Mouse (Mus musculus) forebrain, embryonic 10.5 days (tissue): ENCODE data around the gene Dnah14. TPM values are rescaled to one million over a fixed set of nuclear protein-coding genes. Genes with fewer than 3 reads are reported as not detected.
A peak's percentile ranks its signal among the peaks of the same experiment; 100 is the strongest.

ENCODE experiments used
- DNase-seq: peaks from one replicate; pipeline ENCODE4 v3.0.0-alpha.2; 2017; ENCODE audit warnings: low spot score; ENCODE audit errors: extremely low spot score
- H3K27ac ChIP-seq: fragments of 300-500 bp; sonication (generic); 2 replicates; pipeline ENCODE4 v1.5.1; 2016; ENCODE audit warnings: mild to moderate bottlenecking
- H3K27me3 ChIP-seq: fragments of 300-500 bp; sonication (generic); 2 replicates; pipeline ENCODE4 v1.6.1; 2016; ENCODE audit warnings: mild to moderate bottlenecking; ENCODE audit not compliant: poor library complexity, severe bottlenecking
- H3K36me3 ChIP-seq: fragments of 300-500 bp; sonication (generic); replicated peaks from 2 replicates; pipeline ENCODE4 v1.6.1; 2016; ENCODE audit warnings: mild to moderate bottlenecking, moderate library complexity
- H3K4me1 ChIP-seq: fragments of 300-500 bp; sonication (generic); 2 replicates; pipeline ENCODE4 v1.6.1; 2016
- H3K4me3 ChIP-seq: fragments of 300-500 bp; sonication (generic); 2 replicates; pipeline ENCODE4 v1.5.1; 2016; ENCODE audit warnings: mild to moderate bottlenecking, moderate library complexity
- H3K9me3 ChIP-seq: fragments of 300-500 bp; sonication (generic); 2 replicates; pipeline ENCODE4 v1.6.1; 2016; ENCODE audit warnings: mild to moderate bottlenecking, moderate library complexity
- WGBS: fragments of 180-500 bp; shearing (Covaris S2); methylation state at CpG from one replicate; pipeline ENCODE4 v1.1.7; 2016; 5-methylcytosine and 5-hydroxymethylcytosine counted together
- polyA plus RNA-seq: library from polyadenylated mRNA; unstranded; fragments of >200 nt; fragmentation: Nextera tagmentation; extraction: Ambion mirVana; gene quantifications from 2 replicates; pipeline ENCODE4 v1.2.1, GENCODE M21; 2016

The Dnah14 gene
- polyA plus RNA-seq, 1 experiment from 2014 or later, result 2.3 TPM

GRCm38 (mm10) chr1:181559655-181560054, 16.7 kb upstream of the Dnah14 start:
- Histone ChIP-seq H3K36me3 (no peaks in the 10 kb centered on the region), H3K27ac (no peak overlapping the region), H3K4me1 (peaks cover 18% of the 10 kb centered on the region), H3K9me3 (no peaks in the 10 kb centered on the region), H3K27me3 (peaks cover 26% of the 10 kb centered on the region), H3K4me3 (no peak overlapping the region)
- 78% methylated on average over 10 of the region's 10 CpGs for WGBS
- no peak for DNase-seq

GRCm38 (mm10) chr1:181560325-181560724, 16.0 kb upstream of the Dnah14 start:
- no peak overlapping the region for H3K4me3 ChIP-seq
- H3K4me1 ChIP-seq, result peaks cover 18% of the 10 kb centered on the region
- WGBS, result 85% methylated on average over 6 of the region's 6 CpGs
- H3K9me3 ChIP-seq, result no peaks in the 10 kb centered on the region
- peaks cover 26% of the 10 kb centered on the region for H3K27me3 ChIP-seq
- H3K27ac ChIP-seq, result no peak overlapping the region
- H3K36me3 ChIP-seq, result no peaks in the 10 kb centered on the region
- DNase-seq, result no peak

- Histone ChIP-seq H3K27ac (no peak overlapping the region), H3K4me3 (no peak overlapping the region), H3K4me1 (peaks cover 18% of the 10 kb centered on the region), H3K36me3 (no peaks in the 10 kb centered on the region), H3K9me3 (no peaks in the 10 kb centered on the region), H3K27me3 (peaks cover 26% of the 10 kb centered on the region)
- WGBS, result 69% methylated on average over 9 of the region's 9 CpGs
- DNase-seq, result no peak
Observed at GRCm38 (mm10) chr1:181560896-181561767, 15.2 kb upstream of the Dnah14 start.

DNA sequence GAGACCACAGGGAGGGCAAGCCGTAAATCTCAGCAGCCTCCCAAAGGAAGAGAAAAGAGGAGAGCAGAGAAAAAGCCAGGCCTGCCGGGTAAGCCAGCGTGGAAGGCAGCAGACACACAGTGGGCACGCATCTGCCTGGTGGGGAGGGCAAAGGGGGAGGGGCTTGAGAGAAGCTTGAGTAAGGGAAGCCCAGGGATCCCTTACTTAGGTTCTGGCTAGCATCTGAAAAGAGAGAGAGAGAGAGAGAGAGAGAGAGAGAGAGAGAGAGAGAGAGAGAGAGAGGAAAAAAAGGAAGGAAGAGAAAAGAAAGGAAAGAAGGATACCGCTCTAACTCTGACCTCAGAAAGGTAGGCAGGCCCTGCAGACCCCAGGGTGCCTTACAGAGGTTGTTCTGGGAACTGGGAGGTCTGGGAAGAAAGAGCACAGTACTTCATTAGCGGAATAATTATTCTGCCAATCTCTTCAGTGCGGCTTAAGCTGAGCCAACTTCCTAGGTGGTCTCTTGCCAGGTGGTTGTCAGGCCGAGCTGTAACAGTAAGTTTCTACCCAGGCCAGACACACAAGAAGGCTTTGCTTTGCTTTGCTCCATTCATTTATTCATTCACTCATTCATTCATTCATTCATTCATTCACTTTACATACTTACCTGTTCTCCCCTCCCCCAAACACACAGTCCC, 14.5 kb upstream of the Dnah14 start:
- Histone ChIP-seq H3K27ac (no peak overlapping the region), H3K4me3 (no peak overlapping the region)
- DNase-seq, result no peak

DNA sequence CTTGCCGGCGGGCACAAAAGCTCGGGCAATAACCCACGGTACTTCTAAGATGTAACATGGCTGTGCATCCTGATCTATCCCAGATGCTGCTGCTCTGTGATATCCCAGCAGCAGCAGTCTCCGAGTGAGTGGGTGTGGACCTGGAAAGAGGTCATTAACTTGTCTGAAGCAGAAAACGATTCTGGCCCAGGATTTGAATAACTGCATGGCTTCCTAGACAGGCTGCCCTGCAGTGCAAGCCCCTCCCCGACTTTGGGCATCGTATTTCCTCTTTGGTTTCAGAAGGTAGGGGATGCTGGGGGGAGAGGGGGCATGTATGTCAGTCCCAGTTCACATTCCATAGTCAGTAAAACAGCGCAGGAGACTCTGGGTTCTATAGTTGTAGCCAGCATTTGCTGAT, 6.9 kb upstream of the Dnah14 start:
- no peak for DNase-seq
- Histone ChIP-seq H3K36me3 (no peaks in the 10 kb centered on the region), H3K4me1 (no peaks in the 10 kb centered on the region; the same call in 1 of the 2 replicates), H3K9me3 (no peaks in the 10 kb centered on the region), H3K4me3 (no peak overlapping the region), H3K27ac (no peak overlapping the region), H3K27me3 (no peaks in the 10 kb centered on the region)
- WGBS, result 78% methylated on average over 9 of the region's 9 CpGs

More for the DNA sequence above, 14.5 kb upstream of the Dnah14 start:
- WGBS, result 14% methylated on average over 8 of the region's 8 CpGs
- H3K36me3 ChIP-seq, result no peaks in the 10 kb centered on the region
- peaks cover 18% of the 10 kb centered on the region for H3K4me1 ChIP-seq
- peaks cover 26% of the 10 kb centered on the region for H3K27me3 ChIP-seq
- H3K9me3 ChIP-seq, result no peaks in the 10 kb centered on the region

DNA sequence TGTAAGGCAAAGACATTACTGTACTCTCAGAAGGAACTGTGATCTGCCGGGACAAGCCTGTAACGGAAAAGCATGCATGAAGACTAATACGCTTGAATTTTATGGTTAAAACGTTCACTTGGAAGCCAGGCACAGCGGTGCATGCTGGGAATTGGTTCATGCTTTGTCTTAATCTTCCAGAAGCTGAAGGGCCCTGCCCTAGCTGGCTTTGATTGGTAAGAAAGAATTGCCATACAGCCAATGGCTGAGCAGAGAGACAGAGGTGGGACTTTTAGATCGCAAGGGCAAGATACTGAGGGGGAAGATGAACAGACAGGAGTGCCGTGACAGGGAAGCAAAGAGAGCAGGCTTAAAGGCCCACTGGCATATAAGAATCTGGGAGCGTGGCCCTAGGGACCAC, 6.8 kb downstream of the Dnah14 start:
- Histone ChIP-seq H3K27me3 (no peaks in the 10 kb centered on the region), H3K4me3 (no peak overlapping the region), H3K9me3 (no peaks in the 10 kb centered on the region), H3K36me3 (no peaks in the 10 kb centered on the region), H3K4me1 (no peaks in the 10 kb centered on the region), H3K27ac (no peak overlapping the region)
- no peak for DNase-seq
- 67% methylated on average over 8 of the region's 8 CpGs for WGBS

DNA sequence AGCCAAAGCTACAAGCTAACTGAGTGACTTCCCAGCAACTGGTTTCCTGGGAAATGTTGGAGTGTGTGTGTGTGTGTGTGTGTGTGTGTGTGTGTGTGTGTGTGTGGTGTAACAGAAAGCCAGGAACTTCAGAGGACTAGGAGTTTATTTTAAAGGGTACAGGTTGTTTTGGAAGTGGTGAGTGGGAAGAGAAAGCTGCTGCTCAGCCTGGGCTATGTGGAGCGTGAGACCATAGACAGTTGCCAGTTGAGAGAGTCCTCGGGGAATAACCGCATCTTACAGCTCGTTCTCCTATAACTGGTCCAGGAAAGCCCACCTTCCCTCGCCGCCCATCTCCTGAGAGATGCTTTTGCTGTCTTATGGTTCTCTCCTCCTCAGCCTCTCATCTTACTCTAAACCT, 12.8 kb downstream of the Dnah14 start:
- no peak overlapping the region for H3K27ac ChIP-seq
- 89% methylated on average over 6 of the region's 6 CpGs for WGBS

DNA sequence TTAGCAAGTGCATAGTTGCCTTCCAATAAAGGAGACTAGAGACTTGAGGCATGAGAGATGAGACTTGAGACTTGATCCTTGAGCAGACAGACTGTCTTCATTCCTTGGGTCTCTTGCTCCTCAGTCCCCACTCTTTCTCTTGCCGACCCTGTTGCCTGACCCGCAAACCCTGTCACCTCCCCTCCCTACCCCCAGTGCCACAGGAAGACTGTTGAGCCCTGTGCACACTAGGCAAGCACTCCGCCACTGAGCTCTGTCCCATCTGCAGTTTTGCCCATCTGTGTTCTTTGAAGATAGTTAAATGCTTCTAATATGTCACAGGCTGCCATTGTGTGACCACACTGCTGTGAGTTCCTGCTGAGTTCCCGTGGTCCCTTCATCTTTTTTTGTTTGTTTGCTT, 23.0 kb downstream of the Dnah14 start:
- WGBS, result 60% methylated on average over 4 of the region's 4 CpGs
- no peak overlapping the region for H3K27ac ChIP-seq
- H3K27me3 ChIP-seq, result no peaks in the 10 kb centered on the region
- no peaks in the 10 kb centered on the region for H3K36me3 ChIP-seq
- 0 out of 2 replicates have a peak, but pooled peaks cover 4% of the 10 kb centered on the region for H3K4me1 ChIP-seq
- no peak overlapping the region for H3K4me3 ChIP-seq
- H3K9me3 ChIP-seq, result no peaks in the 10 kb centered on the region
- no peak for DNase-seq

More for the DNA sequence above, 12.8 kb downstream of the Dnah14 start:
- Histone ChIP-seq H3K4me1 (no peaks in the 10 kb centered on the region), H3K36me3 (no peaks in the 10 kb centered on the region), H3K9me3 (no peaks in the 10 kb centered on the region), H3K27me3 (no peaks in the 10 kb centered on the region), H3K4me3 (no peak overlapping the region)
- DNase-seq, result no peak

GRCm38 (mm10) chr1:181611118-181611517, 34.8 kb downstream of the Dnah14 start:
- Histone ChIP-seq H3K9me3 (no peaks in the 10 kb centered on the region), H3K4me3 (no peak overlapping the region), H3K27me3 (no peaks in the 10 kb centered on the region), H3K27ac (no peak overlapping the region), H3K36me3 (no peaks in the 10 kb centered on the region), H3K4me1 (no peaks in the 10 kb centered on the region; the same call in 1 of the 2 replicates)
- WGBS, result 75% methylated on average over 3 of the region's 3 CpGs
- DNase-seq, result no peak

DNA sequence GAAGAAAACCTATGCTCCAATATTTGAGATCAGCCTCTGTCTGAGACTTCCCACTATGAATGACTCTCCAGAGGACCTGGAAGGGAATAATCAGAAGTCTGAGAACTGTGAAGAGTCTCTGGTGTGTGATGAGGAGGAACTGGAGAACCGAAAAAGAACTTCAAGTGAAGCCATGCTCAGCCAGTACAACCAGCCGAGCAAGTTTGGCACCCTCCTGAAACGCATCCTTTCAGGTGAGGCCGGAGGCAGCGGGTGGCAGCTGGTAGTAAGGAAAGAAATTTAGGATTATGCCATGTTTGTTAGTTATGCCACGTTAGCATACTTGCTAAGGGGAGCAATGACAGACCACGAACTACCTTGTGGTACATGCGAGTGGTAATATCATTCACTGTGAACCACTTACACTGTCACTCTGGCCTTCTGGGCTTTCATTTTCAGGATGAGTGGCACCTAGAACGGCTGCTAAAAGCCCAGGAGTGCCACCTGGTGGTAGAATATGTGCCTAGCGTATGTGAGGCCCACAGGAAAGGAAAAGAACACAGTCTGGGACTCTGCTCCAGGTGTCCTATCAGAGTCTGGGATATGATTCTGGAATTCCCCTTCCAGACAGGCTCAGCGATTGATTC, 39.6 kb downstream of the Dnah14 start:
- Histone ChIP-seq H3K36me3 (no peaks in the 10 kb centered on the region), H3K9me3 (no peaks in the 10 kb centered on the region), H3K27ac (no peak overlapping the region), H3K27me3 (no peaks in the 10 kb centered on the region), H3K4me3 (no peak overlapping the region), H3K4me1 (no peaks in the 10 kb centered on the region)
- WGBS, result 48% methylated on average over 11 of the region's 11 CpGs
- peak; percentile 44 for DNase-seq

- no peak for DNase-seq
- Histone ChIP-seq H3K4me1 (no peaks in the 10 kb centered on the region), H3K27me3 (no peaks in the 10 kb centered on the region), H3K9me3 (no peaks in the 10 kb centered on the region), H3K36me3 (no peaks in the 10 kb centered on the region), H3K4me3 (no peak overlapping the region), H3K27ac (no peak overlapping the region)
- 50% methylated on average over 5 of the region's 5 CpGs for WGBS
Observed at GRCm38 (mm10) chr1:181617332-181617731, 41.0 kb downstream of the Dnah14 start.

- Histone ChIP-seq H3K27me3 (no peaks in the 10 kb centered on the region), H3K9me3 (no peaks in the 10 kb centered on the region), H3K27ac (no peak overlapping the region), H3K36me3 (no peaks in the 10 kb centered on the region), H3K4me3 (no peak overlapping the region), H3K4me1 (peaks cover 7% of the 10 kb centered on the region)
- DNase-seq, result no peak
- WGBS, result 57% methylated on average over 6 of the region's 6 CpGs
Observed at GRCm38 (mm10) chr1:181623149-181623680, 46.9 kb downstream of the Dnah14 start.
